Mouse (Mus musculus) liver, embryonic 15.5 days (tissue): ENCODE results near the gene Ccl26. TPM values are rescaled to one million over a fixed set of nuclear protein-coding genes. Genes with fewer than 3 reads are reported as not detected.
A peak's percentile ranks its signal among the peaks of the same experiment; 100 is the strongest.

Experiments used
- ATAC-seq: fragments of 200-750 bp; cut with Nextera tagmentation; 2 replicates; pipeline ENCODE4 v1.8.0; 2017; ENCODE audit warnings: moderate number of reproducible peaks, mild to moderate bottlenecking, moderate library complexity; ENCODE audit not compliant: insufficient read depth
- H3K27ac ChIP-seq: fragments of 300-500 bp; sonication (generic); replicated peaks from 2 replicates; pipeline ENCODE4 v1.5.1; 2015; ENCODE audit warnings: mild to moderate bottlenecking, inconsistent platforms
- H3K27me3 ChIP-seq: fragments of 300-500 bp; sonication (generic); 2 replicates; pipeline ENCODE4 v1.6.1; 2015; ENCODE audit warnings: mild to moderate bottlenecking, inconsistent platforms
- H3K36me3 ChIP-seq: fragments of 300-500 bp; sonication (generic); replicated peaks from 2 replicates; pipeline ENCODE4 v1.6.1; 2015; ENCODE audit warnings: moderate library complexity, mild to moderate bottlenecking, inconsistent platforms
- H3K4me1 ChIP-seq: fragments of 300-500 bp; sonication (generic); replicated peaks from 2 replicates; pipeline ENCODE4 v1.6.1; 2015; ENCODE audit warnings: inconsistent platforms
- H3K4me2 ChIP-seq: fragments of 300-500 bp; sonication (generic); 2 replicates; pipeline ENCODE4 v1.6.1; 2015; ENCODE audit warnings: moderate library complexity, mild to moderate bottlenecking, inconsistent platforms
- H3K4me3 ChIP-seq: fragments of 300-500 bp; sonication (generic); replicated peaks from 2 replicates; pipeline ENCODE4 v1.5.1; 2015; ENCODE audit warnings: mild to moderate bottlenecking, inconsistent platforms
- H3K9ac ChIP-seq: fragments of 300-500 bp; sonication (generic); 2 replicates; pipeline ENCODE4 v1.6.1; 2015; ENCODE audit warnings: moderate library complexity, mild to moderate bottlenecking, inconsistent platforms
- H3K9me3 ChIP-seq: fragments of 300-500 bp; sonication (generic); replicated peaks from 2 replicates; pipeline ENCODE4 v1.6.1; 2016; ENCODE audit warnings: inconsistent platforms
- WGBS: fragments of 180-500 bp; shearing (Covaris S2); methylation state at CpG from one replicate; pipeline ENCODE4 v1.1.7; 2015; ENCODE audit warnings: mixed read lengths; ENCODE audit not compliant: insufficient replicate concordance; 5-methylcytosine and 5-hydroxymethylcytosine counted together
- polyA plus RNA-seq: library from polyadenylated mRNA; unstranded; fragments of >200 nt; fragmentation: Nextera tagmentation; extraction: Ambion mirVana; gene quantifications from 2 replicates; pipeline ENCODE4 v1.2.1, GENCODE M21; 2015

Gene Ccl26
- polyA plus RNA-seq, 1 experiment from 2014 or later, result not detected

DNA sequence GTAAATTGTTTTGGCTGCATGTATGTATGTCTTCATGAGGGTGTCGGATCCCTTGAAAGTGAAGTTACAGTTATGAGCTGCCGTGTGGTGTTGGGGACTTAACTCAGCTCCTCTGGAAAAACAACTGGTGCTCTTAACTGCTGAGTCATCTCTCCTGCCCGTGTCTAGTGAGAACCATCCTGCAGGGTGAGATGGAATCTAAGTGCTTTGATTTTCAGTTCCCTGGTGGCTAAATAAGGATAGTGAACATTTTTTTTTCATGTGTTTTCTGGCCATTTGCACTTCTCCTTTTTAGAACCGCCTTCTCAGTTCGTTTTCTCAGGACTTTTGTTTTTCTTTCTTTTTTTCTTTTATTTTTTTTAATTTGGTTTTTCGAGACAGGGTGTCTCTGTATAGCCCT, 5.3 kb upstream of the Ccl26 start:
- H3K4me1 ChIP-seq, result no peaks in the 10 kb centered on the region
- no peaks in the 10 kb centered on the region for H3K9me3 ChIP-seq
- no peaks in the 10 kb centered on the region for H3K36me3 ChIP-seq
- ATAC-seq, result no peak
- no peak overlapping the region for H3K4me3 ChIP-seq
- H3K9ac ChIP-seq, result no peak overlapping the region
- no peak overlapping the region for H3K4me2 ChIP-seq
- 24% methylated on average over 6 of the region's 6 CpGs for WGBS
- H3K27ac ChIP-seq, result no peak overlapping the region
- no peaks in the 10 kb centered on the region; the same call in 1 of the 2 replicates for H3K27me3 ChIP-seq

DNA sequence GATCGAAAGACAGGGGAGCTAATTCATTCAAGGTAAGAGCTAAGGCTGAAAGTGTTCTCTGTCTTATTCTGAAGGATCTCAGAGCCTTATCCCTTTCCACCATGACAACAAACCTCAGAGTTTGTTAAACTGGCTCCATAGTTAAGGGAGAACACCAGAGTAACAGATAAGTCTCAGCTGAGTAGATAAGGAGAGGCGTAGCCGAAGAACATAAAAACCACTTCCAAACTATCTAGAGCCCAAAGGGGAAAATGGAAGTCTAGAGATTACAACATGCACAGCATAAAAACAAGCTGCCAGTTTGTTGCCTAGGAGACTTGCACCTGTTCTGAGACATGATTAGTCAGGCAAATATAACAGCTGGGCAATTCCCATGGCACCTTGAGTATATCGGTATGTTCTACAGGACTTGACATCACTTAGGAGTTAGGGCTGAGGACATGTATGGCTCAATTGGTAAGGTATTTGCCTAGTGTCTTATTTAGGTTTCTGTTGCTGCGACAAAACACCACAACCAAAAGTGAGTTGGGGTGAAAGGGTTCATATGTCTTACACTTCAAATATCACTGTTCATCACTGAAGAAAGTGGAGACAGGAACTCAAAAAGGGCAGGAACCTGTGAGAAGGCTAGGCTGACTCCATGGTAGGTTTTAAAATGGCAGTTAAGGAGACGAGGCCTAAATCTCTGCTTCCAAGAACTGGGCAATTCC, 4.3 kb upstream of the Ccl26 start:
- Histone ChIP-seq H3K27ac (no peak overlapping the region), H3K4me3 (no peak overlapping the region), H3K9me3 (no peaks in the 10 kb centered on the region), H3K27me3 (no peaks in the 10 kb centered on the region; the same call in 1 of the 2 replicates), H3K4me1 (no peaks in the 10 kb centered on the region), H3K4me2 (no peak overlapping the region), H3K36me3 (no peaks in the 10 kb centered on the region), H3K9ac (no peak overlapping the region)
- 46% methylated on average over 6 of the region's 6 CpGs for WGBS
- ATAC-seq, result no peak

DNA sequence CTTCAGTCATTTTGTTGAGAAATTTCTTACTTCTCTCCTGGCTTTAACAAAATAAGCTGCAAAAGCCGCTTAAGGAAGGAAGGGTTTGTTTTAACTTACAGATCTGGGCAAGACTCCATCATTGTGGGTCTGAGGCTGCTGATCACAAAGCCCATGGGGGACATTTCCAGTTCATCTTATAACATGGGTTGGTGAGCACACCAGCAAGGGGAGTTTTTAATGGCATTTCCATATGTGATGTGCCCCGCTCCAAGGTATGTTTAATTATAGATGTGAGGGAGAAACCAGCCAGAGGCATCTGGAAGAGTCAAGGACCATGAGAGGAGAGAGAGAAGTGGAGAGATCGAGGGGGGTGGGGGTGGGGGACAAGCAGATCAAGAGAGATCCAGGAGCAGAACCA, 5.7 kb downstream of the Ccl26 start:
- no peaks in the 10 kb centered on the region for H3K4me1 ChIP-seq
- no peaks in the 10 kb centered on the region for H3K9me3 ChIP-seq
- H3K4me3 ChIP-seq, result no peak overlapping the region
- WGBS, result 43% methylated on average over 3 of the region's 3 CpGs
- H3K4me2 ChIP-seq, result no peak overlapping the region
- no peak for ATAC-seq
- H3K36me3 ChIP-seq, result no peaks in the 10 kb centered on the region
- no peak overlapping the region for H3K9ac ChIP-seq
- H3K27me3 ChIP-seq, result no peaks in the 10 kb centered on the region
- H3K27ac ChIP-seq, result no peak overlapping the region

DNA sequence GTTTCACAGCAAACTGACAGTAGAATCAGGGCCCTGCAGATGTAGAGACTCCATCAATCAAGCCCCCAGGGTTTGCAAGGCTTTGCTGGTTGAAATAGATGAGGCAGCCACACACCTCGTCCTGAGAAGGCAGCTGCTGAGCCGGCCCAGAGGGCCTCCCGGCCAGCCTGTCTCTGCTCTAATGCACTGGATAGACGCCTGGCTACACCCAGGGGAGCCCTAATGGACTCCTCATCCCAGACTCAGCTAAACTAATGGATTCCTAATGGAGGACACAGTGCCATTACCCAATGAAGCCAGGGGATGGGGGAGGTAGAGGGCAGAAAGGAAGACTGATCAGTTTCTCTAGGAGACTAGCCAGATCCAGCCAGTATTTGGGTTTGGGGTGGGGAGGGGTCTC, 6.3 kb downstream of the Ccl26 start:
- Histone ChIP-seq H3K4me1 (no peaks in the 10 kb centered on the region), H3K9ac (no peak overlapping the region), H3K27me3 (no peaks in the 10 kb centered on the region), H3K36me3 (no peaks in the 10 kb centered on the region), H3K27ac (no peak overlapping the region), H3K4me2 (no peak overlapping the region), H3K4me3 (no peak overlapping the region), H3K9me3 (no peaks in the 10 kb centered on the region)
- no peak for ATAC-seq
- WGBS, result 43% methylated on average over 4 of the region's 4 CpGs

DNA sequence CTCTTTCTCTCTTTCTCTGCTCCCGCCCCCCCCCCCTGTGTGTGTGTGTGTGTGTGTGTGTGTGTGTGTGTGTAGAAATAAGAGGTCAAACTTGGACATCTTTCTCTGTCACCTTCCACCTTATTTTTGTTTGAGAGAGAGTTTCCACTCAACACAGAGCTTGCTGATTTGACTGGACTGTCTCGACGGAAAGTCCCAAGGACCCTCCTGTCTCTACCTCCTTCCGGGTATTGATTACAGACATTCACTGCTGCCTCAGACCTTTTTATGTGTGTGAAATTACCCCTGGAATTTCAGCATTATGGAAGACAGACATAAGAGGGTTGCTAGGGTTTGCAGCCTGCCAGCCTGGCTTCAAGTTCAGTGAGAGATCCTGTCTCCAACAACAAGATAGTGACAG, 7.1 kb downstream of the Ccl26 start:
- Histone ChIP-seq H3K36me3 (no peaks in the 10 kb centered on the region), H3K4me2 (no peak overlapping the region), H3K27ac (no peak overlapping the region), H3K9ac (no peak overlapping the region), H3K9me3 (no peaks in the 10 kb centered on the region), H3K27me3 (no peaks in the 10 kb centered on the region), H3K4me1 (no peaks in the 10 kb centered on the region), H3K4me3 (no peak overlapping the region)
- no peak for ATAC-seq
- WGBS, result 61% methylated on average over 4 of the region's 4 CpGs

DNA sequence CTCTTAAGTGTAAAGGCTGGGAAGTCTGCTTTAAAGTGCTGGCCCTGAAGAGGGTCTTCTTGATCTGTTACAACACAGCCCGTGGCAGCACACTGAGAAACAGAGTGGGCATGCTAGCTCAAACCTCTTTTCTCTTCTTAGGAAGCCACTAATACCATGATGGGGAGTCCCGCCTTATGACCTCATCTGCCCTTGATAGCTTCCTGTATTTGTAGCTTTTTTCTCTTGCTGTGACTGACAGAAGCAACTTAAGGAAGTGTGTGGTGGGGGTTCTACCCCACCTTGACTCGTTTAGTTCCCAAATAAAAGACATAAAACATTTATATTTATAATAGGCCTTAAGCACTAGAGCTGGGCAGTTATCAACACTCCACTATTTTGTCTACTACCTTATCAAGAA, 11.8 kb downstream of the Ccl26 start:
- Histone ChIP-seq H3K4me3 (no peak overlapping the region), H3K4me2 (no peak overlapping the region), H3K36me3 (no peaks in the 10 kb centered on the region), H3K9ac (no peak overlapping the region), H3K4me1 (no peaks in the 10 kb centered on the region), H3K9me3 (no peaks in the 10 kb centered on the region), H3K27me3 (peaks cover 4% of the 10 kb centered on the region; the same call in 1 of the 2 replicates), H3K27ac (no peak overlapping the region)
- WGBS, result 30% methylated on average over 3 of the region's 3 CpGs
- ATAC-seq, result no peak

DNA sequence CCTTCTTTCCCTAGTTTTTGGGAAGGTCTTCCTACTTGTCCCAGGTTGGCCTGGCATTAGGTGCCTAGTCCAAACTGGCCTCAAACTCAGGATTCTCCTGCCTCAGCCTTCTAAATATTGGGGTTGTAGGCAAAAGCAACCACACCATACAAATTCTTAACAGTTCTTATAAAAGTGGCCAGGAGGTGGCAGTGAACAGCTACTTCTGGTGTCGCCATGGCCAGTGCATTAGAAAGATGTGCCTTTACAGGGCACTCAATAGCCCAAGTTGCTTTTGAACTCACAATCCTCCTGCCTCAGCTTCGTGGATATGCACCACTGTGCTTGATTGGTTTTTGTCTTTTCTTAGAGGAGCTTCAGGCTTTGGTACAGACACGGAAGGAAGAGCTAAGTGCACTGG, 12.5 kb downstream of the Ccl26 start:
- H3K9me3 ChIP-seq, result no peaks in the 10 kb centered on the region
- WGBS, result 13% methylated on average over 3 of the region's 3 CpGs
- no peak overlapping the region for H3K4me3 ChIP-seq
- peaks cover 11% of the 10 kb centered on the region; the same call in 1 of the 2 replicates for H3K27me3 ChIP-seq
- H3K9ac ChIP-seq, result no peak overlapping the region
- H3K4me1 ChIP-seq, result no peaks in the 10 kb centered on the region
- no peak overlapping the region for H3K4me2 ChIP-seq
- no peak for ATAC-seq
- H3K27ac ChIP-seq, result no peak overlapping the region
- H3K36me3 ChIP-seq, result no peaks in the 10 kb centered on the region

DNA sequence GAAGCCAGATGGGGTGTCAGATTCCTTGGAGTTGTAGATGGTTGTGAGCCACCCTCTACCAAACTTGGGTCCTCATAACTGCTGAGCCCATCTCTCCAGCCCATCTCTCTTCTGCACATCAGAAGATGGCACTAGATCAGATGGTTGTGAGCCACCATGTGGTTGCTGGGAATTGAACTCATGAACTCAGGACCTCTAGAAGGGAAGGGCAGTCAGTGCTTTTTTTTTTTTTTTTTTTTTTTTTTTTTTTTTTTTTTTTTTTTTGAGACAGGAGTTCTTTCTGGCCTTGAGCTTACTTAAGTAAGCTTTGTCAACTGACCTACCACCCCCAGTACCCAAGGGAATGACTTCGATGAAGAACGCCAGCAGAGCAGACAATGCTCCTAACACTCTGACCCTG, 15.4 kb downstream of the Ccl26 start:
- H3K4me2 ChIP-seq, result no peak overlapping the region
- H3K4me3 ChIP-seq, result no peak overlapping the region
- H3K9ac ChIP-seq, result no peak overlapping the region
- H3K36me3 ChIP-seq, result no peaks in the 10 kb centered on the region
- peaks cover 19% of the 10 kb centered on the region for H3K4me1 ChIP-seq
- no peak overlapping the region for H3K27ac ChIP-seq
- no peak for ATAC-seq
- no peaks in the 10 kb centered on the region for H3K9me3 ChIP-seq
- 77% methylated on average over 2 of the region's 2 CpGs for WGBS
- H3K27me3 ChIP-seq, result peaks cover 37% of the 10 kb centered on the region

DNA sequence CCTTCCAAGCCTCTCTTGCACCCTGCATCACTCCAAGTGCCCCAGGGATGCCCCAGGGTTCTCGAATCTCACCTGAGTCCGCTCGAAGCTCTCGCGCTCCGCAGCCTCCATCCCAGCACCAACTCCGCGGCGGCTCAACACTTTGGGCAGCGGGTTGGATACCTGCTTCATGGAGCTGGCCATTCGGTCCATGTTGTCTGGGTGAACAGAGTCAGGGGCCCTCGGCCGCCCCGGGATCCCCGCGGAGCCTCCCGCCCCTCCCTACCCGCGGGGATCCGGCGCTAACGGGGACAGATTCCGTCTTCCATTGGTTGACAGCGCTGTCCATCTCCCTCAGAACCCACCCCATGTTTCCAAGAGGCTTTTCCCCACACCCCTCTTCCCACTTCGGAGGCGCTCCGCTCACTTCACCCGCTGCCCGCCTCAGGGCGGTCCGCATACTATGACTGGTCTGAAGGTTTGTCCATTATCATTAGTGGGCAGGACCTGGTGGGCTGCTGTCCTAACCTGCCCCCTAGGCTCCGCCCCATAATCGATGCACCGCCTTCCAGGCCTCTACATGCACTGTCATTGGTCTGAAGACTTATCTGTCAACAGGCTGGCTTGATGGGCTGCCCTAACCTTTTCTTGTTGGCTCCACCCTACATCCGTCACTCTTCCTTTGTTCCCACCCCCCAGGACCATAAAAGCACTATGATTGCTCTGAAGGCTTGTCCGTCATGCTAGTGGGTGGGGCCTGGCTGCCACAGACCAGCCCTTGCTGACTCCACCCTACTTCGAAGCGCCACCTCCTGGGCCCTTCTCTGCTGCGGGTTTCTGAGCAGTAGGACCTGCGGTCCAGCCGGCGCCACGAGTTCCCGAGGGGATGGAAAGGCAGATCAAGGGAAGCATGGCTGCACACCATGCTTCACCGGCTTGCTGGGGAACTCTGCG, 18.2 kb downstream of the Ccl26 start, which contains the start of gene Hip1:
Gene Hip1, minus strand, starts transcription at position 256 of the 933 bp plus-strand sequence.
- H3K9ac ChIP-seq, result peak within 1 kb of the TSS; percentile 30; the same call in 1 of the 2 replicates
- H3K4me1 ChIP-seq, result peaks cover 19% of the 10 kb centered on the region
- WGBS, result under 1% methylated on average over 46 of the region's 46 CpGs
- H3K4me2 ChIP-seq, result peak within 1 kb of the TSS; percentile 76
- H3K36me3 ChIP-seq, result no peaks in the 10 kb centered on the region
- no peak within 1 kb of the TSS for H3K27ac ChIP-seq
- ATAC-seq, result peak; percentile 95
- peak within 1 kb of the TSS; percentile 59 for H3K4me3 ChIP-seq
- H3K9me3 ChIP-seq, result no peaks in the 10 kb centered on the region
- H3K27me3 ChIP-seq, result peaks cover 37% of the 10 kb centered on the region

DNA sequence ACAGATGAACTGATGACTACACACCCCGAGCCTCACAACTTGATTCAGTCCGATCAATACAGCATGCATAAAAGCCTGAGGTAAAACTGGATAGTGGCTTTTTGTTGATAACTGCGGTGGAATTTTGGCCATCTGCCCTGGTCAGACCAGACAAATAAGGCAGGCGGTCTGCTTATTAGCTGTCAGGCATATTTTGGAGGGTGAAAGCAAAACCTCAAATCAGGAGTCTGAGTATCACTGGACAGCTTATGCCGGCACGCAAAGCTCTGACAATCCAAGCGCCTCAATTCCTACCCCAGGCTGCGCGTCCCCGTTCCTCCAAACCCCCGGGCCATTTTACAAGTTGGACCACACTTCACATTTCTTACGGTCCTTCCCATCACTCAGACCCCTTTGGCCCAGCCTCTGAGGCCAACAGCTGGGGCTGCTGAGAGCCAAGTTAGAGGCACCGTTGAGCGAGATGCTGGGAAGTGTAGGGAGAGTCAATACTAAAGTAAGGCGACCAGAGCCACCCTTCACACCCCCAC, 19.3 kb downstream of the Ccl26 start:
- Histone ChIP-seq H3K36me3 (no peaks in the 10 kb centered on the region), H3K4me2 (peak overlapping the region; percentile 76), H3K27me3 (peaks cover 37% of the 10 kb centered on the region), H3K9ac (no peak overlapping the region), H3K27ac (no peak overlapping the region), H3K9me3 (no peaks in the 10 kb centered on the region), H3K4me1 (peaks cover 19% of the 10 kb centered on the region), H3K4me3 (peak overlapping the region; percentile 59)
- 10% methylated on average over 15 of the region's 15 CpGs for WGBS
- ATAC-seq, result no peak

DNA sequence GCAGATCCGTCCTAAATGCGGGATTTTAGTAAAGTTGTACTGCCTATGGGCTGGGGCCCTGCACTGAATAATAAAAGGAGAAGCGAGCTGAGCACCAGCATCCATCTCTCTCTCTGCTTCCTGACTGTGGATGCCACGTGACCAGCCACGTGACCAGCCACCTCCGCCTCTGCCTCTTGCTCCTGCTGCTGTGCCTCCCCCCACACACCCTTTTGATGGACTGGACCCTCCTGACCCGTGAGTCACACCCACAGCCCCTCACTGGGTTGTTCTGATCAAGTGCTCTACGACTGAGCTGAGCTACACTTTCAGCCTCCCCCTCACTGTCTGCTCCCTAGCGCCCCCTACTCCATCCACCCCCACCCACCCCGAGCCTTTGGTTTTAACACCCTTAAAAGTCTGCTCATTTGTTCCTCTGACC, 25.6 kb downstream of the Ccl26 start:
- Histone ChIP-seq H3K4me2 (0 out of 2 replicates have a peak overlapping the region, but pooled peaks have one; percentile 16), H3K4me3 (no peak overlapping the region), H3K9ac (no peak overlapping the region), H3K27ac (no peak overlapping the region), H3K4me1 (no peaks in the 10 kb centered on the region; the same call in 1 of the 2 replicates), H3K27me3 (no peaks in the 10 kb centered on the region), H3K36me3 (no peaks in the 10 kb centered on the region), H3K9me3 (no peaks in the 10 kb centered on the region)
- ATAC-seq, result no peak
- WGBS, result 24% methylated on average over 10 of the region's 10 CpGs
